Mouse (Mus musculus) common myeloid progenitor, adult 5-6 weeks (primary cell): ENCODE measurements around the gene Ldlrad1. TPM values are rescaled to one million over a fixed set of nuclear protein-coding genes. Genes with fewer than 3 reads are reported as not detected.

Experiments
- ATAC-seq: replicated peaks from 2 replicates; pipeline ENCODE4 v1.8.0; 2016; ENCODE audit warnings: low read depth, mild to moderate bottlenecking, moderate TSS enrichment, inconsistent platforms; ENCODE audit not compliant: poor library complexity, severe bottlenecking
- total RNA-seq: library from RNA; stranded (forward); fragments of 200-1000, 187-1606 nt; gene quantifications from 2 replicates; pipeline ENCODE4 v1.2.3, GENCODE M21; 2017

Ldlrad1 gene
- total RNA-seq, 1 experiment from 2014 or later = not detected

- peak; percentile 94 for ATAC-seq
These were observed 44.4 kb downstream of the Ldlrad1 start, which contains the start of the genes Lrrc42 and Hspb11 for GRCm38 (mm10) chr4:107253125-107254091. Gene Lrrc42 (minus strand): TSS chr4:107253532. Gene Hspb11 (plus strand): TSS chr4:107253593.

- no peak for ATAC-seq
These were observed 45.4 kb downstream of the Ldlrad1 start for GRCm38 (mm10) chr4:107254414-107254813.

DNA sequence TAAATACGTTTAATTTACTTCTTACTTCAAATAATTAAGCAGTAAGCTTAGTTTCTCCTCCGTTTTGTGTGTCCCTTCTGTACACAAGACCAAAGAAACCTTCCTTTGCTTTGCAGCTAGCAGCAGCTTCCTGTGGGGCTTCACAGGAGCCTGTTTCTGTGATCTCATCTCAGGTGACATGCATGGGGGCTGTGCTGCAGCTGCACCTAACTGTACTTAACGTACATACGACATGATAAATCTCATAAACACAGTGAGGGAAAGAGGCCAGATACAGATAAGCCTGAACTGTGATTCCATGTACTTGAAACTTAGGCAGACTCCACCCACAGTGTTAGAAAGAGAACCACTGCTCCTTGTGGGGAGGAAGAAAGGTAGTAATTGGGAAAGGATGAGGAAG lies 51.0 kb downstream of the Ldlrad1 start:
- ATAC-seq = no peak

Other genes starting within 250 kb of the Ldlrad1 start
- gene Mrpl37, start 142.3 kb upstream of the Ldlrad1 start, total RNA-seq = 59.5 and 60.2 TPM in 2 replicates
- gene Cyb5rl, start 142.2 kb upstream of the Ldlrad1 start, total RNA-seq = 2.2 and 5.2 TPM in 2 replicates
- not detected in 2 replicates for gene Cdcp2, start 112.3 kb upstream of the Ldlrad1 start, total RNA-seq
- 115 and 141 TPM in 2 replicates for gene Tmem59, start 30.8 kb upstream of the Ldlrad1 start, total RNA-seq
- gene Tceanc2, start 30.1 kb upstream of the Ldlrad1 start, total RNA-seq = 25.0 and 37.2 TPM in 2 replicates
- 10.8 and 11.7 TPM in 2 replicates for gene Lrrc42, start 44.4 kb downstream of the Ldlrad1 start, total RNA-seq
- gene Hspb11, start 44.4 kb downstream of the Ldlrad1 start, total RNA-seq = 20.6 and 28.9 TPM in 2 replicates
- not detected in 2 replicates for gene Dio1, start 98.0 kb downstream of the Ldlrad1 start, total RNA-seq
- gene Yipf1, start 105.2 kb downstream of the Ldlrad1 start, total RNA-seq = 28.8 and 28.9 TPM in 2 replicates
- gene Ndc1, start 158.6 kb downstream of the Ldlrad1 start, total RNA-seq = 48.2 and 49.7 TPM in 2 replicates
- gene Glis1, start 225.4 kb downstream of the Ldlrad1 start, total RNA-seq = 0.34 TPM in 1 of 2 replicates, not detected in the other